Mouse (Mus musculus) adrenal gland, postnatal 25 days (tissue): ENCODE measurements around the gene Il1rapl1. TPM values are rescaled to one million over a fixed set of nuclear protein-coding genes. Genes with fewer than 3 reads are reported as not detected.

Source experiments
- DNase-seq: peaks from one replicate; pipeline ENCODE4 v3.0.0; 2021; ENCODE audit warnings: mixed read lengths
- long read RNA-seq: library from polyadenylated mRNA; stranded (forward); transcript quantifications from one replicate; pipeline ENCODE4 v2.0.0, GENCODE M21; 2021
- total RNA-seq: library from RNA; stranded (reverse); gene quantifications from 2 replicates; pipeline ENCODE4 v1.2.3, GENCODE M21; 2021

Il1rapl1 gene
- total RNA-seq = 0.52 TPM in 1 of 2 replicates, not detected in the other
- long read RNA-seq = 0 reads

GRCm38 (mm10) chrX:88115609-88116073 lies at the start of gene Il1rapl1:
Il1rapl1 (minus strand) TSS chrX:88115645.
- DNase-seq = no peak

GRCm38 (mm10) chrX:88158037-88158436 lies 42.6 kb upstream of the Il1rapl1 start:
- DNase-seq = no peak

- DNase-seq = no peak
Observed at GRCm38 (mm10) chrX:88125612-88126011, 10.2 kb upstream of the Il1rapl1 start.

GRCm38 (mm10) chrX:88120070-88120469 lies 4.6 kb upstream of the Il1rapl1 start:
- DNase-seq = no peak

- no peak for DNase-seq
Observed at GRCm38 (mm10) chrX:88117858-88118257, 2.4 kb upstream of the Il1rapl1 start.

GRCm38 (mm10) chrX:88116326-88116725 lies 881 bp upstream of the Il1rapl1 start:
- DNase-seq = no peak

GRCm38 (mm10) chrX:88113561-88113960 lies 1.9 kb downstream of the Il1rapl1 start:
- DNase-seq = no peak

GRCm38 (mm10) chrX:88112254-88112653 lies 3.2 kb downstream of the Il1rapl1 start:
- DNase-seq = no peak

- no peak for DNase-seq
Observed at GRCm38 (mm10) chrX:88109733-88110132, 5.7 kb downstream of the Il1rapl1 start.

GRCm38 (mm10) chrX:88093936-88094569 lies 21.4 kb downstream of the Il1rapl1 start:
- DNase-seq = no peak

GRCm38 (mm10) chrX:88089873-88090272 lies 25.6 kb downstream of the Il1rapl1 start:
- DNase-seq = no peak

- no peak for DNase-seq
Observed at GRCm38 (mm10) chrX:88072741-88073419, 42.6 kb downstream of the Il1rapl1 start.

- no peak for DNase-seq
Observed at GRCm38 (mm10) chrX:88070368-88070767, 45.1 kb downstream of the Il1rapl1 start.

GRCm38 (mm10) chrX:88043556-88043955 lies 71.9 kb downstream of the Il1rapl1 start:
- no peak for DNase-seq

- DNase-seq = no peak
Observed at GRCm38 (mm10) chrX:88038984-88039383, 76.5 kb downstream of the Il1rapl1 start.

GRCm38 (mm10) chrX:87897172-87897571 lies 218.3 kb downstream of the Il1rapl1 start:
- DNase-seq = no peak

- no peak for DNase-seq
Observed at GRCm38 (mm10) chrX:87891916-87892315, 223.5 kb downstream of the Il1rapl1 start.

- no peak for DNase-seq
Observed at GRCm38 (mm10) chrX:87854107-87854506, 261.3 kb downstream of the Il1rapl1 start.

- no peak for DNase-seq
Observed at GRCm38 (mm10) chrX:87813884-87814283, 301.6 kb downstream of the Il1rapl1 start.

GRCm38 (mm10) chrX:87807717-87808116 lies 307.7 kb downstream of the Il1rapl1 start:
- DNase-seq = no peak

GRCm38 (mm10) chrX:87793011-87793410 lies 322.4 kb downstream of the Il1rapl1 start:
- DNase-seq = no peak

- no peak for DNase-seq
Observed at GRCm38 (mm10) chrX:87710589-87710988, 404.9 kb downstream of the Il1rapl1 start.

GRCm38 (mm10) chrX:87663856-87664255 lies 451.6 kb downstream of the Il1rapl1 start:
- DNase-seq = no peak

- DNase-seq = no peak
Observed at GRCm38 (mm10) chrX:87655644-87656043, 459.8 kb downstream of the Il1rapl1 start.
